Mouse (Mus musculus): Measurements from ENCODE around the gene Homer1. TPM values are rescaled to one million over a fixed set of nuclear protein-coding genes. Genes with fewer than 3 reads are reported as not detected.

Homer1 gene
- polyA plus RNA-seq, 1 experiment from 2014 or later, result 12.3 TPM

GRCm38 (mm10) chr13:93314322-93314721, 14.9 kb downstream of the Homer1 start:
- no peaks in the 10 kb centered on the region for H3K4me1 ChIP-seq (replicated peaks; ENCODE audit: control insufficient read depth, insufficient read depth, low read length)
- no peak overlapping the region for H3K4me3 ChIP-seq (ENCODE audit: low read depth, low read length)
- no peak overlapping the region for H3K27ac ChIP-seq (ENCODE audit: low read depth, low read length)
- H3K27me3 ChIP-seq (ENCODE audit: control insufficient read depth, insufficient read depth, low read length), result no peaks in the 10 kb centered on the region
- no peak overlapping the region for H3K9ac ChIP-seq (ENCODE audit: low read length)
- WGBS, result 90% methylated on average over 4 of the region's 4 CpGs
- no peak for DNase-seq (ENCODE audit: low spot score)
- no peak for ATAC-seq (replicated peaks; ENCODE audit: low FRiP score)
- no peaks in the 10 kb centered on the region for H3K36me3 ChIP-seq (ENCODE audit: control insufficient read depth, insufficient read depth, low read length)
- no peak overlapping the region for H3K4me2 ChIP-seq (ENCODE audit: low read depth, low read length, severe bottlenecking)
- H3K9me3 ChIP-seq (ENCODE audit: control insufficient read depth, low read length), result no peaks in the 10 kb centered on the region

- Histone ChIP-seq H3K9ac (ENCODE audit: low read length) (no peak overlapping the region), H3K4me3 (ENCODE audit: low read depth, low read length) (no peak overlapping the region), H3K9me3 (ENCODE audit: control insufficient read depth, low read length) (no peaks in the 10 kb centered on the region), H3K27ac (ENCODE audit: low read depth, low read length) (no peak overlapping the region), H3K27me3 (ENCODE audit: control insufficient read depth, insufficient read depth, low read length) (no peaks in the 10 kb centered on the region), H3K4me1 (replicated peaks; ENCODE audit: control insufficient read depth, insufficient read depth, low read length) (no peaks in the 10 kb centered on the region), H3K36me3 (ENCODE audit: control insufficient read depth, insufficient read depth, low read length) (no peaks in the 10 kb centered on the region), H3K4me2 (ENCODE audit: low read depth, low read length, severe bottlenecking) (no peak overlapping the region)
- no peak for DNase-seq (ENCODE audit: low spot score)
- no peak for ATAC-seq (replicated peaks; ENCODE audit: low FRiP score)
- WGBS, result 90% methylated on average over 5 of the region's 5 CpGs
These were observed 20.7 kb downstream of the Homer1 start for GRCm38 (mm10) chr13:93320089-93320488.

- H3K27ac ChIP-seq (ENCODE audit: low read depth, low read length), result no peak overlapping the region
- H3K27me3 ChIP-seq (ENCODE audit: control insufficient read depth, insufficient read depth, low read length), result no peaks in the 10 kb centered on the region
- 87% methylated on average over 3 of the region's 3 CpGs for WGBS
- no peak for DNase-seq (ENCODE audit: low spot score)
- H3K9ac ChIP-seq (ENCODE audit: low read length), result no peak overlapping the region
- ATAC-seq (replicated peaks; ENCODE audit: low FRiP score), result no peak
- no peaks in the 10 kb centered on the region for H3K36me3 ChIP-seq (ENCODE audit: control insufficient read depth, insufficient read depth, low read length)
- no peak overlapping the region for H3K4me3 ChIP-seq (ENCODE audit: low read depth, low read length)
- H3K4me2 ChIP-seq (ENCODE audit: low read depth, low read length, severe bottlenecking), result no peak overlapping the region
- no peaks in the 10 kb centered on the region for H3K9me3 ChIP-seq (ENCODE audit: control insufficient read depth, low read length)
- H3K4me1 ChIP-seq (replicated peaks; ENCODE audit: control insufficient read depth, insufficient read depth, low read length), result no peaks in the 10 kb centered on the region
These were observed 26.9 kb downstream of the Homer1 start for GRCm38 (mm10) chr13:93326326-93326725.

- Histone ChIP-seq H3K9me3 (ENCODE audit: control insufficient read depth, low read length) (no peaks in the 10 kb centered on the region), H3K27ac (ENCODE audit: low read depth, low read length) (no peak overlapping the region), H3K4me2 (ENCODE audit: low read depth, low read length, severe bottlenecking) (no peak overlapping the region), H3K36me3 (ENCODE audit: control insufficient read depth, insufficient read depth, low read length) (no peaks in the 10 kb centered on the region), H3K4me3 (ENCODE audit: low read depth, low read length) (no peak overlapping the region), H3K27me3 (ENCODE audit: control insufficient read depth, insufficient read depth, low read length) (no peaks in the 10 kb centered on the region), H3K4me1 (replicated peaks; ENCODE audit: control insufficient read depth, insufficient read depth, low read length) (no peaks in the 10 kb centered on the region), H3K9ac (ENCODE audit: low read length) (no peak overlapping the region)
- no peak for ATAC-seq (replicated peaks; ENCODE audit: low FRiP score)
- 92% methylated on average over 2 of the region's 2 CpGs for WGBS
- DNase-seq (ENCODE audit: low spot score), result no peak
These were observed 32.3 kb downstream of the Homer1 start for GRCm38 (mm10) chr13:93331721-93332120.

GRCm38 (mm10) chr13:93332491-93332890, 33.1 kb downstream of the Homer1 start:
- no peak for ATAC-seq (replicated peaks; ENCODE audit: low FRiP score)
- H3K4me1 ChIP-seq (replicated peaks; ENCODE audit: control insufficient read depth, insufficient read depth, low read length), result no peaks in the 10 kb centered on the region
- no peak overlapping the region for H3K4me2 ChIP-seq (ENCODE audit: low read depth, low read length, severe bottlenecking)
- 94% methylated on average over 13 of the region's 13 CpGs for WGBS
- no peak for DNase-seq (ENCODE audit: low spot score)
- no peak overlapping the region for H3K27ac ChIP-seq (ENCODE audit: low read depth, low read length)
- no peak overlapping the region for H3K9ac ChIP-seq (ENCODE audit: low read length)
- no peaks in the 10 kb centered on the region for H3K27me3 ChIP-seq (ENCODE audit: control insufficient read depth, insufficient read depth, low read length)
- no peaks in the 10 kb centered on the region for H3K9me3 ChIP-seq (ENCODE audit: control insufficient read depth, low read length)
- H3K36me3 ChIP-seq (ENCODE audit: control insufficient read depth, insufficient read depth, low read length), result no peaks in the 10 kb centered on the region
- no peak overlapping the region for H3K4me3 ChIP-seq (ENCODE audit: low read depth, low read length)

GRCm38 (mm10) chr13:93335337-93335736, 35.9 kb downstream of the Homer1 start:
- WGBS, result 91% methylated on average over 3 of the region's 3 CpGs
- Histone ChIP-seq H3K9me3 (ENCODE audit: control insufficient read depth, low read length) (no peaks in the 10 kb centered on the region), H3K4me1 (replicated peaks; ENCODE audit: control insufficient read depth, insufficient read depth, low read length) (no peaks in the 10 kb centered on the region), H3K36me3 (ENCODE audit: control insufficient read depth, insufficient read depth, low read length) (no peaks in the 10 kb centered on the region), H3K9ac (ENCODE audit: low read length) (no peak overlapping the region), H3K4me2 (ENCODE audit: low read depth, low read length, severe bottlenecking) (no peak overlapping the region), H3K27ac (ENCODE audit: low read depth, low read length) (no peak overlapping the region), H3K27me3 (ENCODE audit: control insufficient read depth, insufficient read depth, low read length) (no peaks in the 10 kb centered on the region), H3K4me3 (ENCODE audit: low read depth, low read length) (no peak overlapping the region)
- ATAC-seq (replicated peaks; ENCODE audit: low FRiP score) (no peak), DNase-seq (ENCODE audit: low spot score) (no peak)

- 76% methylated on average over 5 of the region's 5 CpGs for WGBS
- no peak overlapping the region for H3K9ac ChIP-seq (ENCODE audit: low read length)
These were observed 39.0 kb downstream of the Homer1 start for GRCm38 (mm10) chr13:93338394-93338793.

GRCm38 (mm10) chr13:93340555-93341278, 41.3 kb downstream of the Homer1 start:
- no peaks in the 10 kb centered on the region for H3K4me1 ChIP-seq (replicated peaks; ENCODE audit: control insufficient read depth, insufficient read depth, low read length)
- no peak for DNase-seq (ENCODE audit: low spot score)
- no peak overlapping the region for H3K4me2 ChIP-seq (ENCODE audit: low read depth, low read length, severe bottlenecking)
- no peak overlapping the region for H3K27ac ChIP-seq (ENCODE audit: low read depth, low read length)
- H3K36me3 ChIP-seq (ENCODE audit: control insufficient read depth, insufficient read depth, low read length), result no peaks in the 10 kb centered on the region
- no peaks in the 10 kb centered on the region for H3K27me3 ChIP-seq (ENCODE audit: control insufficient read depth, insufficient read depth, low read length)
- H3K9ac ChIP-seq (ENCODE audit: low read length), result no peak overlapping the region
- WGBS, result 93% methylated on average over 3 of the region's 3 CpGs
- ATAC-seq (replicated peaks; ENCODE audit: low FRiP score), result no peak
- H3K9me3 ChIP-seq (ENCODE audit: control insufficient read depth, low read length), result no peaks in the 10 kb centered on the region
- H3K4me3 ChIP-seq (ENCODE audit: low read depth, low read length), result no peak overlapping the region

More at GRCm38 (mm10) chr13:93338394-93338793, 39.0 kb downstream of the Homer1 start:
- H3K4me3 ChIP-seq (ENCODE audit: low read depth, low read length), result no peak overlapping the region
- no peak for DNase-seq (ENCODE audit: low spot score)
- H3K9me3 ChIP-seq (ENCODE audit: control insufficient read depth, low read length), result no peaks in the 10 kb centered on the region
- no peak overlapping the region for H3K27ac ChIP-seq (ENCODE audit: low read depth, low read length)
- H3K36me3 ChIP-seq (ENCODE audit: control insufficient read depth, insufficient read depth, low read length), result no peaks in the 10 kb centered on the region
- no peaks in the 10 kb centered on the region for H3K4me1 ChIP-seq (replicated peaks; ENCODE audit: control insufficient read depth, insufficient read depth, low read length)
- ATAC-seq (replicated peaks; ENCODE audit: low FRiP score), result no peak
- H3K4me2 ChIP-seq (ENCODE audit: low read depth, low read length, severe bottlenecking), result no peak overlapping the region
- no peaks in the 10 kb centered on the region for H3K27me3 ChIP-seq (ENCODE audit: control insufficient read depth, insufficient read depth, low read length)

GRCm38 (mm10) chr13:93342641-93343040, 43.2 kb downstream of the Homer1 start:
- DNase-seq (ENCODE audit: low spot score) (no peak), ATAC-seq (replicated peaks; ENCODE audit: low FRiP score) (no peak)
- Histone ChIP-seq H3K27me3 (ENCODE audit: control insufficient read depth, insufficient read depth, low read length) (no peaks in the 10 kb centered on the region), H3K36me3 (ENCODE audit: control insufficient read depth, insufficient read depth, low read length) (no peaks in the 10 kb centered on the region), H3K9ac (ENCODE audit: low read length) (no peak overlapping the region), H3K4me3 (ENCODE audit: low read depth, low read length) (no peak overlapping the region), H3K4me2 (ENCODE audit: low read depth, low read length, severe bottlenecking) (no peak overlapping the region), H3K9me3 (ENCODE audit: control insufficient read depth, low read length) (no peaks in the 10 kb centered on the region), H3K4me1 (replicated peaks; ENCODE audit: control insufficient read depth, insufficient read depth, low read length) (no peaks in the 10 kb centered on the region), H3K27ac (ENCODE audit: low read depth, low read length) (no peak overlapping the region)
- WGBS, result 77% methylated on average over 5 of the region's 5 CpGs
